Mouse (Mus musculus): ENCODE data around the gene Ptgs1. TPM values are rescaled to one million over a fixed set of nuclear protein-coding genes. Genes with fewer than 3 reads are reported as not detected.

Gene Ptgs1
- total RNA-seq, 2 experiments from 2014 or later, result 16.4 to 16.8 TPM

DNA sequence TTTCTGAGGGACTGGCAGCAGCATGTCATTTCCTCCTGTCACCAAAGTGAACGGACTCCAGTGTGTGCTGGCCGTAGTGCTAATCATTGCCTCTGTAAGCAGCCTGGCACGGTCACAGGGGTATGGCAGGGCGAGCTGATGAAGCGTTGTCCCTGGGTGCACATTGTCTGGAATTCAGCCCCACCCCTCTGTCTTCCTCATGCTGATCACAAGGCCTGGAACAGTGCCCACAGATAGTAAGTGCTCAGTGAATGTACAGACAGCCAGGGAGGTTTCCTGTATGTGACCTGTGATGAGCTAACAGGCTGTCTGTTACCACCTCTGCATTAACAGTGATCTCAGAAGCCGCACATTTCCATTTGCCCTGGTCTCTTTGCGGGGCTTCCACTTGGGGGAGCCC lies 17.1 kb upstream of the Ptgs1 start:
- intact Hi-C loops (cut with DNase I), result loop anchor here (5.0 kb wide), 2 partner anchors 41 to 111 kb away; no protein-coding TSS in a partner anchor
- no peak for DNase-seq (ENCODE audit: low spot score)

DNA sequence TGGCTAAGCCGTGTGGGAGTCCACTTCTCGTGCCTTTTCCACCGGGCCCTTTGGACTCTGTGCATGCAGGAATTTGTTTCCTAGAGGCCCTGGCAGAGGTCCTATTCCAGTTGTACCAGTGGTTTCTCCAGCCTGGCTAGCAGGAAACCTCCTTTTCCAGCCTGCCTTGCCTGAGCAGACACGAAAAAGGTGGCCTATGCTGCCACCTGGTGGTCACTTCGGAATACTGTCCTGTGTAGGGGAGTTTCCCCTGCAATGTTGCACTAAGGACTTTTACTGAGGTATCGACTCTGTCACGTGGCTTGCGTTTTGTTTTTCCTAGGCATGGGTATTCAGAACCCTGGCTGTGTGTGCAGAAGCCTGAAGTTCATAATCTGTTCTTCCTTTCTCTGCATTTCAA lies 16.2 kb upstream of the Ptgs1 start:
- intact Hi-C loops (cut with DNase I), result loop anchor here (1.0 to 5.0 kb wide), 4 partner anchors 42 to 205 kb away; no protein-coding TSS in a partner anchor

DNA sequence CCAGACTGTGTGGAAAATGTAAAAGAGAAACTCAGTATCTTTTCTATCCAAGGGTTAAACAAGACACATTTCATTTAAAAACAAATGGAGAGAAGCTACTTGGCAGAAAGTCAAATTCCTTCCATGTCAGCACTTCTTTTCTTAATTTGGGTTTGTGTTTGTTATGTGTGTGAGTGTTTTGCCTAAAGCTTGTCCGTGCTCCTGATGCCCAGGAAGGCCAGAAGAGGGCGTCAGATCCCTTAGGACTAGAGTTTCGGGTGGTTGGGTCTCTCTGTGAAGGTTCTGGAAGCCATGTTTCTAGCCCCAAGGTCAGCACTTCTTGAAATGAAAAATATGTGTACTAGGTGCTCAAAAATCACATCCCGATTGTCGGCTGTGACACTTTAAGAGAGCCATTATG lies 15.8 kb upstream of the Ptgs1 start:
- no peak for DNase-seq (ENCODE audit: low spot score)
- intact Hi-C loops (cut with DNase I), result loop anchor here (1.0 to 5.0 kb wide), 4 partner anchors 42 to 205 kb away; no protein-coding TSS in a partner anchor

More for the DNA sequence above, 16.2 kb upstream of the Ptgs1 start:
- DNase-seq (ENCODE audit: low spot score), result peak; percentile 66

DNA sequence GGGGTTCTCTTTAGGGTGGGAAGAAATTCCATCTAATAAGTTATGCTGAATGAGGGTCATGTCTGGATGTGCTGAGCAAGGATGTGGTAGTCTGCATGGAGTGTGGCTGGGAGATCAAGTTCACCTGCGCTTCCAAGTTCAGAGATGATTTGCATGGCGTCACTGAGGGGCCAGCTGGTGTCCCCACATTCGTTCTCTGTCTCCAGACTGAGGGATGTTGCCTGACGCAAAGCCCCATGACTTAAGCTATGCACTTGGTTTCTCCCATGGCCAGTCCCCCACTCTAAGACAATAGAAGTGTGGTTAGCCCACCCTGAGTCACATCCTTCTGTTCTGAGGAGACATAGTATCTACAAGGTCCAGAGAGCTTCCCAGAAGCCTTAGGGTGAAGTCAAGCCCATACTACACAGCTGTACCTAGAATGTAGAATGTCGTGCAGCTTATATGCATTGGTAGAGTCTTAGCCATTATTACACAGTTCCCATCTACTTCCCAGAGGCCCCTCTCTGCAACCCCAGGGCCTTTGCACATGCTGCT lies 15.0 kb upstream of the Ptgs1 start:
- DNase-seq (ENCODE audit: low spot score), result no peak
- intact Hi-C loops (cut with DNase I), result no loop called here

DNA sequence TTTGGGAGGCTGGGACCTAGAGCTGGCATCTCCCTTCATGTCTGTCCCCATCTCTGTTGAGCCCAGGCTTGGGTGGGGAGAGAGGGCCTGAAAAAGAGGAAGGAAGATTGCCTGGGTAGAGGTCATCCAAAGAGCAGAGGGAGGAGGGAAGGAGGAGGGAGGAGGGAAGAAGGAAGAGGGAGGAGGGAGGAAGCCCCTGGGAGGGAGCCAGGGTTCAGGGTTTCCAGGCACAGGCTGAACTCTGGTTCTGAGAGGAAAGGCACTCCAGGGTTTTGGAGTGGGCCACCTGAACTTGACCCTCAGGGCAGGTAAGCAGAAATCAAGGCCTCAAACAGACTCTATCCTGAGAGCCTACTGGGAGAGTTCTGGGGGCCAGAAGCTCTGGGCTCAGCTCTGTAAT lies 13.7 kb upstream of the Ptgs1 start:
- DNase-seq (ENCODE audit: low spot score), result peak; percentile 21
- intact Hi-C loops (cut with DNase I), result no loop called here

DNA sequence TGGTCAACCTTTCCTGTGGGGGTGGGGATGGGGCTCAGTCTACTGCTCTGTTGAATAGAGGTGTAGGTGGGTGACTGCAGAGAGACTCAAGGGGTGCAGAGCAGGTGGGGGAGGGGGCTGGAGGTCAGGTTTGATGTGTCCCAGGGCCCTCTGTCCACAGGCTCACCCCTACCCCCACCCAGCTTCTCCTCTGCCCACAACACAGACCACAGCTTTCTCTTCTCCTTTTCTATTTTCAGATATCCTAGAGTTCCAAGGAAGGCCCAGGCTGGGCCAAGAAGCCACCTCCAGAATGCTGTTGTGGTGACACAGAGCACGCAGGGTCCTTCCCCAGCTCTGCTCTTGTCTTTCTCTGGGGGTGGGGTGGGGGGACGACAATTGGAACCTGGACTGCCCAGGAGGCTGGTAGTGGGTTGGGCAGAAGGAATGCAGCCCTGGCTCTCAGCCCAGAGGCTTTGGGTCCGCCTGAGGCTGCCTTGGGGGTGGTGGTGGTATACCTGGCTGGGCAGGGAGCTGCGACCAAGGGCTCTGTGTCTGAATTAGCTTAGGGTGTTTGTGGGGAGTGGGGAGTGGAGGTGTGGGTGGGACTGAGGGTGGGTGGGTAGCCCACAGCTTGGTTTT lies 13.2 kb upstream of the Ptgs1 start:
- intact Hi-C loops (cut with DNase I), result no loop called here
- no peak for DNase-seq (ENCODE audit: low spot score)

DNA sequence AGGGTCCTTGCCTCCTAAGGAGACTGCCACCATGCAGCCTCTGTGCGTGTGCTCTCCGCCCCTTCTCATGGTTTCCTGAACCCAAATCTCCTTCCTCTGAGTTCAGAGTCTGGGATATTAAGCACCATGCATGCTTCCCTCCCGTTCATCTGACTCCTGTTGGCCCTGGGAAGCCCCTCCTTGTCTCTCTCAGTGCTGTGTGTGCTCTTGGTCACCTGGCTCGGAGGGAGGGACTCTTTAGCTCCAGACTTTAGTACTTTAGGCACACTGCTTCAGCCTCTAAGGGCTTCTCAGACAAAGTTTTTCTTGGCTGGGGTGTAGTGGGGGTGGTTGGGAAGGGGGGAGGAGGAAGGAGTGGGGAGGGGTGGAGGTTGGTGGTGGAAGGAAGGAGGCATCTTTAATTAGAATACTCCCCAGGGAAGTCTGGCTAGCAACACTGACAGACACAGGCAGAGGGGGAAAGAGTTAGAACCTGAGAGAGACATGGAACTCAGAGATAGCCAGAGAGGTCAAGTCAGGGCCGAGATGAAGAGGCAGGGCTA lies 12.5 kb upstream of the Ptgs1 start:
- no peak for DNase-seq (ENCODE audit: low spot score)
- intact Hi-C loops (cut with DNase I), result no loop called here

DNA sequence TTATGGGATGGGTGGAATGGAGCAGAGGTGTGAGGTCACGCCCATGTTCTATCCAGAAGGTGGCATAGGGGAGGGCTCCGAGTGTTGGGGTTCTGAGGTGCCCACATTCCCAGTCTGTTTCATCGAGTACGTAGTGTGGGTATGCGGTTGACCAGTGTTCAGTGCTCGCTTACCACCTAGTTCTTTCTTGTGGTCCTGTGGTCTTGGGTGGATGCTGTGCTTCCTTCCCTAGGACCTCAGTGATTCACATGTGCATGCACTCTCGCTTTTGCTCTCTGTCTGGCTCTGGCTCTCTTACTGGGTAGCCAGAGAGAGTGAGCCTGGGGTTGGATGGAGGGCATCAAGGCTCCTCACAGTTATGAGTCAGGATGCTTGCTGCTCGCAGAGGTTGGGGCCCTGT lies 10.1 kb upstream of the Ptgs1 start:
- no peak for DNase-seq (ENCODE audit: low spot score)
- intact Hi-C loops (cut with DNase I), result no loop called here

DNA sequence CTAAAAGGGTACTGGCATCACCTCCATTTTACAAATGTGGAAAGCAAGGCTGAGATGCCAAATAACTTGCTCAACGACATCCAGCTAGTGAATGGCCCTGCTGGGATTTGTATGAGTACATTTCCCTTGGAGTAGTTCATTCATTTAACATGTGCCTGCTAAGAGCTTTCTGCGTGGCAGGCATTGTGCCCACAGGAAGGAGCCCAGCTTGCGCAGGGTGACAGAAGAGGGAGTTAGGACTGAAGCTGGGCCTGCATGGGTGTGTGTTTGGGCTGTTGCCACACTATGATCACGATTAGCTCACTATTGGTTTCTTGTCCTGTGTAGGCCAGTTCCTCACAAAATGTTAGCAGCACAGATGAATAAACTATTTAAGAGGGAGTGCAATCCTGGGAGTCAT lies 9.3 kb upstream of the Ptgs1 start:
- intact Hi-C loops (cut with DNase I), result no loop called here
- no peak for DNase-seq (ENCODE audit: low spot score)

DNA sequence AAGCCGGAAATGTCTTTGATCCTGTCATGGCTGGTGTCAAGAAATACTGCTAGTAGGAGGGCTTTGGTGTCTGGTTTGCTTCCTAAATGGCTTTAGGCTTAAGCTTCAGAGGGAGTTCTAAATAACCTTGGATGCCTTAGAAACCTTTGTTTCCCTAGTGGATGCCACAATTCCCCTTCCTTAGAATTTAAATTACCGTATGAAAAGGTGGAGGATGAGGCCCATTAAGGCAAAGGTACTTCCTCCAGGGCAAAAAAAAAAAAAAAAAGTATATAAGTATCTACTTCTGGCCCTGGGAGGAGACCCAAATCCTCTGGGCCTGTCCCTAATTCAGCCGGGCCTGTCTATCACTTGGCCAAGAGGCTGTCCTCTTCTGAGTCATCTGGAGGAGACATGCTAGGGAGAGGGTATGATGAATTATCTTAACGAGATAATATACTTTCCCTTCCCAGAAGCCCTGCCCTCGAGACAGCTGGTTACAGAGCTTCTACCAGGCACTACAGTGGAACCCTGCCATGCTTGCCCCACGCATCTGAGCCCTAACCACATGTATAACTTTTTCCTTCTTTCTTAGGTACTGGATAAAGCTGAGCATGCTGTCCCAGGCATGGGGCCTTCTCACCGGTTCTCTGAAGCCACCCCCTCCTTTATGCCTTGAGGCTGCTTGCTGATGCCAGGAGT lies 7.9 kb upstream of the Ptgs1 start:
- DNase-seq (ENCODE audit: low spot score), result no peak
- intact Hi-C loops (cut with DNase I), result no loop called here

DNA sequence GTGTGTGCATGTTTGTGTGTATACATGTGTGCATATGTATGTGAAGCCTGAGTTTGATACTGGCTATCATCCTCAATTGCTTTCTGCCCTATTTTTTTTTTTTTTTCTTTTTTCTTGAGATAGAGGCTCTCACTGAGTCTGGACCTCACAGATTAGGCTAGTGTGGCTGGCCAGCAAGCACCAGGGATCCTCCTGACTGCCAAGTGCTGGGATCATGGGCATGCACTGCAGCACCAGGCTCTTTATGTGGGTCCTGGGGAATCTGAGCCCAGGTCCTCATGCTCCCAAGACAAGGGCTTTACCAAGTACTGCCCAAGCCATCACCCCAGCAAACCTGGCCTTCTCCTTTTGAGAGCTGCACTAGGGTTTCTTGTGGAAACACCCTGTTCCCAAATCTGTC lies 6.8 kb upstream of the Ptgs1 start:
- DNase-seq (ENCODE audit: low spot score), result no peak
- intact Hi-C loops (cut with DNase I), result no loop called here

DNA sequence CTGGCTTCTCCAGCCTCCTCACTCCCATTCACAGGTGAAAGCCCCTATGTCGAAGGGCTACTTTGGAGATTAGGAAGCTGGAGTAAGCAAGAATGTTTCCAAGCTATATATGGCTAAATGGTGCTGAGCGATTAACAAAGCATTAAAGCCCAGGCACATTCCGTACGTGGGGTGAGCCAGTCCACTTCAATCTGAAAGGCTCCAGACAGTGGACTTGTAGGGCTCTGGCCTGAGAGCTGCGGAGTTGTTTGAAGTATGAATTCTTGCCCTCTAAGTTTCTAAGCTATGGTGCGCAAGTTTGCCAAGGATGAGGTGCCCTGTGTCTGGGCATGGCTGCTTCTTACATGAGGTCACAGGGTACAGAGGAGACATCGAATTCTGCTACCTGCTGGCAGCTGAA lies 6.1 kb upstream of the Ptgs1 start:
- intact Hi-C loops (cut with DNase I), result no loop called here
- no peak for DNase-seq (ENCODE audit: low spot score)

DNA sequence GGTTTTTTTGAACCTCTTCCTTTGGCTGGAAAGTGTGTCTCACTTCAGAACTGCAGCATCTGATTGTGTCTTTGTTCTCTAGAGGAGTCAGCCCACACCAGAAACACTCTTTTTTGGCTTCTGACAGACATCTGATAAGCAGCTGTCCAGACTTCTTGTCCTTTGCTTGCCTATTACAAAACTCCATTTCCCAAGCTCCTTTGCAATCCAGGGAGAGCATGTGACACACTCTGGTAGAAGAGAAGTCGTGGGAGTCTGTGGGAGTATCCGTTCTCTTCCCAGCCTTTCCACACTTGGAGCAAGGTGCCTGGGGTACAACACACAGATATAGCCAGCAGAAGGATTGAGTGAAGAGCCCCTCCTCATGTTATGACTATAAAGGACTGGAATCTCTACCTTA lies 5.6 kb upstream of the Ptgs1 start:
- intact Hi-C loops (cut with DNase I), result no loop called here

DNA sequence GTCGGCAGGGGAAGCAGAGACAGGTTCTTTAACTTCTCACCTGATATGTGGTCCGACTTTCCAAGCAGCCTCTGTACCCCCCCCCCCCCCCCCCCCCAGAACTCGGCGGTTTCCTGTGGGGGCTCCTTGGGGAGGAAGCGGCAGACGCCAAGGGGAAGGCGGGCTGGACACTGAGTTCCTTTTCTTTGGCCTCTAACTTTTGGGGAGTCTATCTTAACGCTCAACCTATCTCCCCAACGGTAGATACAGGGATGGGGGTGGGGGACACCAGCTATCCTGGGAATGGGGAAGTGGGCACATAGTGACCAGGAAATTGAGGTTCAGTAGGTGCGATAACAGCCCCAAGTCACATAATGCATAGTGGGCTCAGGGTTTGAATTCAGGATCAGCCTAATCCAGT lies 741 bp downstream of the Ptgs1 start:
- intact Hi-C loops (cut with DNase I), result no loop called here
- no peak for DNase-seq (ENCODE audit: low spot score)

More for the DNA sequence above, 5.6 kb upstream of the Ptgs1 start:
- DNase-seq (ENCODE audit: low spot score), result no peak

DNA sequence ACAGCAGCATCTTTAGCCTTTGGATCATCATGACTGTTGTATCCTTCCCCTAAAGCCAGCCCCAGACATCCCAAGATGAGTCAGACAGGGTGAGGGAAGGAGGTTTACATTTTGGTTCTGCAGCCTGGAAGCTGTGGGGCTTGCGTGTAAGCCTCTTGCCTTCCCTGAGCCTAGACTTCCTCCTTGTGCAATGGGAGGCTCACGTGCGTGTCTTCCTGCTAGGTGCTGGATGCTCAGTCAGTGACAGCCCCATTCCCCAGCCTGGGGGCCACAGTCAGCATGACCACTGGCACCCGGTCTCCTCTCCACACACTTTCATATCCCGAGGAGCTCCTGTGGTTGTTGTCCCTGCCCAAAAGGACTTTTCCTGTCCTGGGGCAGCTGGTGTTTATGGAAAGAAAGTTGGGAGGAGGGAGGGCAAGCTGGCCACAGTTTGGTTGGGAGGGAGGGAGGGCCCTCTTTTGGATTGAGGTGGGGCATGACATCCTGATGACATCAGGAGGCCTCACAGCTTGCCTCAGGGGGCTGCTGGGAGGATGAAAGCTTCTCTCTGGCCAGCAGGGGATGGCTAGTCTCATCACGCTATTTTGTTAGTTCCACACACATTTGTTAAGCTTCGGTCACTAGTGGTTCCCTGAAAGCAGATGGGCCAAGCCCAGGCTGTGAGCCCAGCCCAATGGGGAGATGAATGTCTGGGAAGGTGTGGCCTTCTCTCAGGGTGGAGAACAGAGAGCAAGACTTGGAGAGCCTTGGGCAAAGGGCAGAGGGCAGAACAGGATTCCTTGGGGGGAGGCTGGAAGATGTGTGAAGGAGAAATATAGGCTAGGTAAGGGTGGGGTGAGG lies 4.5 kb downstream of the Ptgs1 start:
- DNase-seq (ENCODE audit: low spot score), result no peak
- intact Hi-C loops (cut with DNase I), result loop anchor here (5.0 kb wide), 1 partner anchor 43 kb away; no protein-coding TSS in a partner anchor

DNA sequence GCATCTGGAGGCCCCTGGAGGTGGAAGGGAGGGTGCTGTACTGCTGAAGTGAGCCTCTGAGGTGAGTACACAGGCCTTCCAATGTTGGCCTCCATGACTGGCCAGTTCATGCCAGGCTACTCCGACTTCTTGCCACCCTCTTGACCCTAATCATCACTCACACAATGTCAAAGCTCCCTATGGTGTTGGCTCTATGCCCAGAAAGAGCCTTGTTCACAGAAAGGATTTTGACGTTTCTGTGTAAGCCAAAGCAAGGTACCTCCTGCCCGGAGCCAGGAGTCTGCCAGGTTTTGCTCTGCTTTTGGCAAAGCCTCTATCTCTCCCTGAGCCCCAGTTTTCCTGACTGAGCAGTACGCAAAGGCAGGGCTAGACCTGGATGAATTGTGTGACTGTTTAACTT lies 5.7 kb downstream of the Ptgs1 start:
- peak; percentile 21 for DNase-seq (ENCODE audit: low spot score)
- intact Hi-C loops (cut with DNase I), result loop anchor here (5.0 kb wide), 1 partner anchor 41 kb away; no protein-coding TSS in a partner anchor

DNA sequence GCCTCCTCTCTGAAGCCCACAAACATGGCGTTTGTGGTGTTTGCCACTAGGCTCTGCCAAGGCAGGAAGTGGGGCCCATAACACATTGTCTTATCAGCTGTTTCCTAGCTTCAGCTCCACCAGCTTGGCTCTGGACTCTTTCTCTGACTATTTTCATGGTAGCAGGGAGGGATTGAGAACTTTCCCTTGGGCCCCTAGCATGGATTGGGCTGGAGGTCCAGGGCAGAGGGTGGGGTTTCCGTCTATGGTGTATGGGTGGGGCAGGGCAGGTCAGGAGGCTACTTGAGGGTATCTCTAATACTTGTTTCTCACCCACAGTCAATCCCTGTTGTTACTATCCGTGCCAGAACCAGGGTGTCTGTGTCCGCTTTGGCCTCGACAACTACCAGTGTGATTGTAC lies 6.7 kb downstream of the Ptgs1 start:
- intact Hi-C loops (cut with DNase I), result loop anchor here (5.0 kb wide), 1 partner anchor 40 kb away; no protein-coding TSS in a partner anchor
- DNase-seq (ENCODE audit: low spot score), result no peak

DNA sequence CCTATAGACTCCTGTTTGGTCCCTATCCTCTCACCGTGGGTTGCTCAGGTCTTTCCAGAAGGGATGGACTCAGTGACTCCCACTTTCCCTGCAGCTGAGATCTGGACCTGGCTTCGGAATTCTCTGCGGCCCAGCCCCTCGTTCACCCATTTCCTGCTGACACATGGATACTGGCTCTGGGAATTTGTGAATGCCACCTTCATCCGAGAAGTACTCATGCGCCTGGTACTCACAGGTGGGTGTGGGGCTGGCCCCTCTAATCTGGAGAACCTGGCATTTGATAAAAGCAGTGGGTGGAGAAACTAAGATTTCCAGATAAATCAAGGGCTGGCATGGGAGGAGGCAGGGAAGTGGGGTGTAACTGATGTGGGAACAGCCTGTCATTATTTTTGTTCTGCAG lies 7.3 kb downstream of the Ptgs1 start:
- DNase-seq (ENCODE audit: low spot score), result no peak
- intact Hi-C loops (cut with DNase I), result loop anchor here (5.0 kb wide), 1 partner anchor 40 kb away; no protein-coding TSS in a partner anchor

DNA sequence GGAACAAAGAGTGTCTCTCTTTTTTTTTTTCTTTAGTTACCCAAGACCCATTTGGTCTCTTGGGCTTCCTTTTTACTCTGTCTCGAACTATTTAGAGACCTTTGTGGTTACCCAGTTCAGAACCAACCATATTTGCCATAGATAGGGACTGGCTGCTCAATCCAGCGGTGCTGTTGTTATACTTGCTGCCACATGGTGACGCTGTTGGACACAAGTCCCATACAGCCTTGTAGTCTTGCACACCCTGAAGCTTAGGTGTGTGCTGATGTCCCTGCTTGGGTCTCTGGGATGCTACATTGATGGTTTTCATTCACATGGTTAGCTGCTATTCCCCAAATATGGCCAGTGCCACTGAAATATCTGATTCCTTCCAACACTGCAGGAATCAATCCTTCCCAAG lies 8.2 kb downstream of the Ptgs1 start:
- intact Hi-C loops (cut with DNase I), result loop anchor here (5.0 kb wide), 1 partner anchor 39 kb away; no protein-coding TSS in a partner anchor
- no peak for DNase-seq (ENCODE audit: low spot score)

DNA sequence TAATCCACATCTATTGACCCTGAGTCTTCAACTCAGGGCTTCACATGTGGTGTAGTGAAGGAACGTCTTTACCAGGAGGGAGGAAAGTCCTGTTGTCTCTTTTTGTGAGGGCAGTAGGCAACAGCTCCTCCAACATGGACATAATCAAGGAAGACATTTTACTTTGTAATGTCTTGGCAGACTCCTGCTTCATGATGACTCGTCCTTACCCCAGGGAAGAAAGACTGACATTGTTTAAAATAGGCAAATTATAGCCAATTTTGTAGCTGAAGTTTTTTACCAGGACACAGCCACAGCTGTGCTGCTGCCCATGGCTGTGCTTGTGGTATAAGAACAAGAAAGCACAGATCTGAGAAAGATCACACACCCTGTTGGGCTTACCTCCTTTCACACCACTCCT lies 8.7 kb downstream of the Ptgs1 start:
- intact Hi-C loops (cut with DNase I), result loop anchor here (5.0 kb wide), 1 partner anchor 38 kb away; no protein-coding TSS in a partner anchor
- no peak for DNase-seq (ENCODE audit: low spot score)

Measured in heart, postnatal 25 days (tissue).